21 mouse cellular contexts compared by ENCODE assay signal in the genomic region with DNA sequence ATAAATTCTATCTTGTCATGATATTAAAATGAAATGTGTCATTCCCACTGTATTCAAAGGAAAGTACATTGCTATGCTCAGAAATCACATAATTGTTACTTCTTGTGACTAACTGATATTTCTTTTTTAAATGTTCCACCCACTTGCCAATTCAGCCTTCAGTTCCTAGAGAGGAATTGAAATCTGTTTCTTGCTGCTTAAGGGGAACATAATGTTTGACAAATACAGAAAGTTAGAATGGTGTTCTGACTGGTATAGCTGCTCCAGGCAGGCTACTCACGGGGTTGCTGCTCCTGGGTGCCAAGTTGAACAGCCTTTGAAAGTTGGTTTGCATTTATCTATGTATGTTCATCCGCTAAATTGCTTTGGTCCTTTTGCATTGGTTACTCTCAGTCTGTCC.
A peak's percentile ranks its signal among the peaks of the same experiment; 100 is the strongest.
DNase-seq lines count a peak whose midpoint lies in the region; ATAC-seq and TF ChIP-seq lines count a peak whose summit lies in the region.
"Had no signal": no experiment of that assay in that cellular context is flagged by ENCODE, and none has a peak within 500 bp of the region (broad histone marks: within the 10 kb centered on the region; RNA-seq: fewer than 3 reads in every experiment).

No protein-coding gene starts in this region.

- no peak for TF ChIP-seq POLR2A in cortical plate, adult 2 months (IDR thresholded peaks at IDR 0.05; ENCODE audit: extremely low read depth, insufficient read depth, low read length)

- TF ChIP-seq CTCF in layer of hippocampus, adult 2 months (conservative IDR thresholded peaks at IDR 0.05) = no peak
- no peak for TF ChIP-seq CTCF in cortical plate, adult 2 months (IDR thresholded peaks at IDR 0.05; ENCODE audit: extremely low read depth, insufficient read depth, low read length)

- H3K27ac ChIP-seq in layer of hippocampus, adult 2 months = peak overlapping the region; percentile 34; the same call in 1 of the 2 replicates
- 0 out of 2 replicates have a peak overlapping the region, but pooled peaks have one; percentile 46 for H3K27ac ChIP-seq in cortical plate, adult 2 months (ENCODE audit: insufficient read depth, low read length)

- peak; percentile 55; the same call in 1 of the 2 replicates for ATAC-seq in frontal cortex, adult (ENCODE audit: low TSS enrichment)
- ATAC-seq in activated CD4-positive, CD25-positive, alpha-beta regulatory T cell, adult 4 months = no peak
- ATAC-seq: CD4-positive, CD25-positive, alpha-beta regulatory T cell, adult 4 months; Patski had no signal

- H3K4me3 ChIP-seq in layer of hippocampus, adult 2 months = no peak overlapping the region
- H3K4me3 ChIP-seq in cortical plate, adult 2 months (ENCODE audit: insufficient read depth, low read length) = no peak overlapping the region

- DNase-seq in frontal cortex, postnatal 10 days (ENCODE audit: low spot score in 2 of 2) = no peak
- DNase-seq in layer of hippocampus, adult 2 months (ENCODE audit: low spot score in 2 of 2) = no peak
- DNase-seq in layer of hippocampus, postnatal 14 days (ENCODE audit: low spot score in 2 of 2) = no peak
- DNase-seq in brain, adult 2 months (ENCODE audit: low read depth, low spot score) = peak; percentile 57
- DNase-seq in spleen, adult 12 weeks (ENCODE audit: low spot score) = no peak
- DNase-seq: adrenal gland, adult 2 months; adrenal gland, adult 8-10 months; adrenal gland, postnatal 10 days; adrenal gland, postnatal 14 days; adrenal gland, postnatal 25 days; adrenal gland, postnatal 36 days; B cell, adult 2 months; cerebellum, adult 11 months; cerebellum, adult 11-12 months; cerebellum, adult 18-20 months; cerebellum, adult 2 months had no signal

- peaks cover 2% of the 10 kb centered on the region; the same call in 1 of the 2 replicates for H3K4me1 ChIP-seq in cortical plate, adult 2 months (ENCODE audit: control insufficient read depth, insufficient read depth, low read length)
